Mouse (Mus musculus): ENCODE results near the gene Magi1.

Magi1 gene

GRCm38 (mm10) chr6:93968721-93969120 lies 315.0 kb downstream of the Magi1 start:
- no peak for DNase-seq (ENCODE audit: low spot score)

DNA sequence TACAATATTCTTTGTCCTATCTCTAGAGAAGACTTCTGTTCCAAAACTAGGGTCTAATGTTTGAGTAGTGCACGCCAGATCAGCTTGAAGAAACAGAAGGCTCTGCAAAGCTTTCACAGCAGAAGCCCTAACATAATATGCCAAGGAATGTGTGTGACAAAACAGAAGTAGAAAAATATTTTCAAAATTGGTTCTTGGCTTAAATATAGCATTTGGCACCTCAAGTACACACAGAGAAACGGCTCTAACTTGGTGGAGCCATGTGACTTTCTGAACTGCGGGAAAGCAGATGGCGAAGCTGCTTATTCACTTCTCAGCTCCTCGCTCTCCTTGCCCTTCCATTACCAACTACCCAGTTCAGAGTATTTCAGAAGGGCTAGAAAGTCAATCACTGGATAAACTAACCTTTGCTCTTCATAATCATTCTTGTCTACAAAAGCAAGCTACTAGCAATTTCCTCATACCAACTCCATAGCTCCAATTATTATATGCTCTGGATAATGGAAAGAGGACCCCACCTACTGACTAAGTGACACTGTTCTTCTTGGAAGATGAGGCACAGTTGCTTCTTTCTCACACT lies 320.9 kb downstream of the Magi1 start:
- no peak for DNase-seq (ENCODE audit: low spot score)

- no peak for DNase-seq (ENCODE audit: low spot score)
These were observed 321.9 kb downstream of the Magi1 start for GRCm38 (mm10) chr6:93961782-93962181.

DNA sequence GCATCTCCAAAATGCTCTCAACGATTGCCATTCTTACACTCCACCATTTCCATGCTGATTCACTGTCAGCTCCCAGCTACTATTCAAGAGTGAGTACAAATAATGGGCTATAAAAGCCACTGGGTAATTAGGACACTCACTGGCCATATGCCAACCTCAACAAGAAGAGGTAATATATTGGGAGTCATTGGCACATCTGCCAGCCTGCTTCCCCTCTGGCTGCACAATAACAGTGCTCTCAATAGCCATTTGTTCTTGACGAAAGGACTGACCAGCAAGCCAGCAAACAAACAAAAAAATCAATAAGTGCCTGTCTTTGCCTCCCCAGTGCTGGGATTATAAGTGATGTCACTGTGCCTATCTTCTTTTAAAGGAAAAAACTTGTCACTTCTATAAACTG lies 326.5 kb downstream of the Magi1 start:
- no peak for DNase-seq (ENCODE audit: low spot score)

GRCm38 (mm10) chr6:93946612-93947011 lies 337.1 kb downstream of the Magi1 start:
- no peak for DNase-seq (ENCODE audit: low spot score)

DNA sequence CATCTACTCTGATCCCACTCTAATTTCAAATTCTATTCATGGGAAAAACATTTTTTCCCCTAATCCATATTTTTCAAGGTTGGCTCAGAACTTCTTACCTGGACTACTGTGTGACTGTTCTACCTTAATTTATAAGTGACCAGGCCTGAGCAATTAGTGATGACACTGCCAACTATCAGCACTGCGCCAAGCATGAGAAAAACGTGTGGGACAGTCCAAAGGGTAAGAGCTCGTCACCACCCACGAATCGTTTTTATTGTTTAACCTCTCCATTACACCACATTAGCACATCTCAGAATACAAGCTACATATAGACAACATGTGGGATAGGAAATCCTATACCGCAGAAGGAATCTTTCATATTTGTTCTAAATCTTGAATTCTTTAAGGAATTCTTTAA lies 347.4 kb downstream of the Magi1 start:
- no peak for DNase-seq (ENCODE audit: low spot score)

DNA sequence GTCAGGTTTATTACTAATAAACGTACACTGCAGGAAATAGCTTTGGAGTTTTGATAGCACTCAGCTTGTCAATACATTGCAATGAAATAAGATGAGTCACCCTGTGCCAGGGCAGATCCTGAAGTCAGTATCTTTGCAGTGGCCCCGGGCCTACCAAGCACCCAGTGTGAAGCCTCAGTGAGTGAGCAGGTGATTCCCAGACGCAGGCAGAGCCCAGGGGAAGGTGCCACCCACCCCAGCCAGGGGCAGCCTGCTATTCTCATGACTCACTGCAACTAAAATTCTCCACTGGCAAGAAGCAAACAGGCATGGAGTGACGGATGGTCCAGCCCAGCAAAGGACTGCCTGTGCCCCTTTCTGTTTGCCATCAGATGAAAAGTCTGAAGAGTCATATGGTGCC lies 347.9 kb downstream of the Magi1 start:
- DNase-seq (ENCODE audit: low spot score): no peak

- no peak for DNase-seq (ENCODE audit: low spot score)
These were observed 349.0 kb downstream of the Magi1 start for GRCm38 (mm10) chr6:93934700-93935099.

DNA sequence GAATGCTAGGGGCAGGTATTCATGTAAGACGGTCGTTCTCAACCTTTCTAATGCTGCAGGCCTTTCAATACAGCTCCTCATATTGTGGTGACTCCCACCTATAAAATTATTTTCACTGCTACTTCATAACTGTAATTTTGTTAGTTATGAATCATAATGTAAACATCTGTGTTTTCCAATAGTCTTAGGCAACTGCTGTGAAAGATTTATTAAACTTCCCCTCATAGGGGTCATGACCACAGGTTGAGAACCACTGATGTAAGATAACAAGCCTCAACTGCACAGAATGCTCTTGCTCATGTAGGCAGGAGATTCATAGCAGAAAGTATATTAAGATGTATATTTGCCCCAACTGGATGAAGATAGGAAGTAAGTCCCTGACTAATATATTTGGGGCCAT lies 359.1 kb downstream of the Magi1 start:
- DNase-seq (ENCODE audit: low spot score): no peak

DNA sequence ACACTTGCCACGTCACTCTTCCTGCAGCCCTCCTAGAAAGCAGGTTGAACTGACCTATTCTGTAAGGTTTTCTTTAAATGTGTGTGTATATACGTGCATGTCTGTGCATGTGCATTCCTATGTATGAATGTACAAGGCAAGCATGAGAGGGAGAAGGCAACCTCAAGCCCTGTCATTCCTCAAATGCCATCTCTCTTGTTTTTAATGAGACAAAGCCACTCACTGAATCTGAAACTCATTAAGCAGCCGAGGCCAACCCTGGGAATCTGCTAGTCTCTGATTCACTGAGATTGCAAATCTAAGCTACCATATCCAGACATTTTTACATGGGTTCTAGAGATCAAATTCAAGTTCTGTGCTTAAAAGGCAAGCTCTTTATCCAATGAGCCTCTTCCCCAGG lies 359.7 kb downstream of the Magi1 start:
- no peak for DNase-seq (ENCODE audit: low spot score)

GRCm38 (mm10) chr6:93923351-93923750 lies 360.4 kb downstream of the Magi1 start:
- DNase-seq (ENCODE audit: low spot score): no peak

DNA sequence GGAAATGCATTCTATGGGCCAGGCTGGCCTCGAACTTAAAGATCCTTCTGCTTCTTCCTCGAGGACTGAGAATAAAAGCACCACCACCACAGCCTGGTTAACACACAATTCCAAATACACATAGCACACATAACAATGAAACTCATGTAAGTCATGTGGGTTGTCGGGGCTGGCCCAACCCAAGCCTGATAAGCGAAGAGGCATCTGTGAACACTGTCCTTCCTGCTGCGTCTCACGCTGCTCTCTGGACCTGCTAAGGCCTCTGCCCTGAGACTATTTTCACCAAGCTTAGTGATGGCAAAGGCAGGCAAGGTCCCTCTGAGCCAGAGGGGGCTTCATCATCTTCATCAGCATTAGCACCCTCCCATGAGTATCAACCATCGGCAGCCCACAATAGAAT lies 360.8 kb downstream of the Magi1 start:
- no peak for DNase-seq (ENCODE audit: low spot score)

- peak; percentile 9 for DNase-seq (ENCODE audit: low spot score)
These were observed 370.4 kb downstream of the Magi1 start for GRCm38 (mm10) chr6:93913226-93913861.

DNA sequence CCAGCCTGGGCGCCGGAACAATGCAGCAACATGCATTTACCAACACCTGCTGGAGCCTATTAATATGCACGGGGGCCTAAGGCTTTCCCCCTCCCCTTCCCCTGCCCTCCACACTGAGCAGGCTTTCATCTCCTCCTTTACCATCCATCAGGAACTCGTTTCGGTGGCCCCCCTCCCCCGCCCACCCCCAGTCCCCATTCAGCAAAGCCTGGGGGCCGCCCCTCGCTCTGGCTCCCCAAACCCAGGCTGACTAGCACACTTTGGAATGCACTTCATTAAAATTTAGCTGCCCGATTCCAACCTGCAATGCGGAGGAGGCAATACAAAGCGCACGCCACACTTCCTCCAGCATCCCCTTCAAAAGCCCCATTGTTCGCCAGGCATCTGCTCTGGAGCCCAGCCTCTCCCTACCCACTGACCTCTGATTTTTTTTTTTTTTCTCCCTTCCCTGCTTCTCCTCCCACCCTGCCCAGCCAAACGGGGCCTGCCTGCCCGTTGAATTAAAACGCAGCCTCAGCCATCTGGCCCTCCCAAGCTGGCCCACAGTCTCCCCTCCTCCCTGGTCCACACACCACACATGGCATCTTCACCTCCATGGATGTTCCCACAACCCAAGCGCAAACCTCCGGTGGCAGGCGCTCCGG lies 371.0 kb downstream of the Magi1 start:
- peak; percentile 20 for DNase-seq (ENCODE audit: low spot score)

DNA sequence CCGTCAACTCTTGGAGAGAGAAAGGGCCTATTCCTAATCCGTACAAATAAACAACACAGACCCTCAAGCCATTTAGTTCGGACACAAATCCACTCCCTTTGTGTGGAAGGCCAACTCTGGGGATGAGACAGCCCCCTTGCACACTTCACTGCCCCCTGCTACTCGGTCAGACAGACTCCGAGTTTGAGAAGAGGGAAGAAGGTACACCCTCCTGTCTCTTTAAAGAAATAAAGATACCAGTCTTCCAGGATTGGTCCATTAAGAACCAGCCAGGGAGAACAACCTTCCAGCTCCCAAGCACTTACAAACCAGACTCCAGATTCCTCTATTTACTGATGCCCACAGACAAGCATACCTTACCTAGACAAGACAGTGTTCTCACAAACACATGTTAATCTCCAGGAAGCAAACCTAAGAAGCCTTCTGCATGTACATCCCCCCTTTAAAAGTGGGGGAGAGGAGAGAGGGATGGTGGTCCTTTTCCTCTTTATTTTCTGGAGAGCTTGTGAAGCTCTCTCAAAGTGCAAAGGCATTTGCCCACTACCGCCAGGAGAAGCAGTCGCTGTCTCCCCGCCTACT lies 371.6 kb downstream of the Magi1 start:
- no peak for DNase-seq (ENCODE audit: low spot score)

GRCm38 (mm10) chr6:93911420-93911819 lies 372.3 kb downstream of the Magi1 start:
- no peak for DNase-seq (ENCODE audit: low spot score)

DNA sequence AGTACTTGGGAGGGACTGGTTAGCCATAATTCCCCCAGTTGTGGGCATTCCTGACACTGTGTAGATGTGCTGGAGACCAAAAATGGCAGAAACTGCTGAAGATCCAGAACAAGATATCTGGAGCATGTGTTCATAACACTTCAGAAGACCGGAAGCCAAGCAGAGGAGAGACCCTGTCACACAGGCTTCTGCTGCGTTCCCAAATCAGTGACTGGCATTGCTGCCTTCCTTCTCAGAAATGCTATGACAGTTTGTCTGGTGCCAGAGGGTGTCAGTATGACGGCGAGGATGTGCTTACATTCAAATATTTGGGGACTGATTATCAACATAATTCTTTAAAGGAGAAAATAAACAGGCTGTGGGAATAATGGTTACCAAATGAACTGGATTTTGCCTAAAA lies 373.7 kb downstream of the Magi1 start:
- no peak for DNase-seq (ENCODE audit: low spot score)

GRCm38 (mm10) chr6:93904987-93905386 lies 378.7 kb downstream of the Magi1 start:
- DNase-seq (ENCODE audit: low spot score): no peak

GRCm38 (mm10) chr6:93902239-93902638 lies 381.5 kb downstream of the Magi1 start:
- DNase-seq (ENCODE audit: low spot score): no peak

DNA sequence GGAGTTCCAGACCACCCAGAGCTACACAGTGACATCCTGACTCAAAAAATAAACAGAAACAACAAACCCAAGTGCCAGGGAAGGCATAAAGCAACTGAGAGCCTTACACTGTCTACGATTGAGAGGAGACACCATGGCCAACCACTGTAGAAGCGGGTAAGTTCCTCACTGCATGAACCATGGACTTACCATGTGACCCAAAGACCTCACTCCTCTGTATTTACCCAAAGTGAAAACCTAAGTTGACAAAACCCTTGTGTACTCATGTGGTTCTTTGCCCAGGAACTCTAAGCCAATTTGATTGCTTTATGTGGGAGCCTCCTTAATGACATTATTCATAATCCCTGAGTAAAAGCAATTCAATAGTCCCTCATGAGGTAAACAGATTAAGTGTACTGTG lies 382.3 kb downstream of the Magi1 start:
- DNase-seq (ENCODE audit: low spot score): no peak

GRCm38 (mm10) chr6:93897512-93897911 lies 386.2 kb downstream of the Magi1 start:
- DNase-seq (ENCODE audit: low spot score): no peak

DNA sequence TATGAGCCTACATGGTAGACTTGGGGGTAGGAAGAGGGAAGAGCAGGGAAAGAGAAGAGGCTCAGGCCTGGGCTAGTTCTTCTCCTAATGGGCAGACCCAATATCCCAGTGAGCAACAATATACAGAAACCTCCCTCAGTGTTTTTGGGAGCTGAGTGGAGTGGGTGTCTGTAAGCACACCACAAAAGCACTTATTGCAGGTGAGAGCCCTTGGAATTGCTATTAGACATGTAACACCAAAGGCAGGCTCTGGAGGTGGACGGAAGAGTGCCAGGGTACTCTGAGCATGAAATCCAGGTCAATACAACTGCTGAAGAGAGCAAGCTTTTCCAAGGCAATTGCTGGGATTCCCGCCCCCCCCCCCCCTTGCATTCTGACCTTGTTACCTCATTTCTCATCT lies 388.0 kb downstream of the Magi1 start:
- no peak for DNase-seq (ENCODE audit: low spot score)

- no peak for DNase-seq (ENCODE audit: low spot score)
These were observed 389.8 kb downstream of the Magi1 start for GRCm38 (mm10) chr6:93893956-93894355.

Measured in testis, postnatal 14 days (tissue).